Mouse (Mus musculus) adrenal gland, adult 18-20 months (tissue): ENCODE results near the gene Opa3. TPM values are rescaled to one million over a fixed set of nuclear protein-coding genes. Genes with fewer than 3 reads are reported as not detected.

Experiments
- DNase-seq, 2 experiments: peaks; one replicate each; pipeline ENCODE4 v3.0.0; 2021 to 2022; ENCODE audit warnings: low spot score in 2 of 2
- total RNA-seq, 2 experiments: library from RNA; stranded (reverse); gene quantifications; 1 replicate in 1 of 2; 2 replicates in 1 of 2; pipeline ENCODE4 v1.2.3; 2021

The Opa3 gene
- total RNA-seq, 2 experiments from 2014 or later, result 40.8 to 56.7 TPM

GRCm38 (mm10) chr7:19242005-19242404, 13.9 kb downstream of the Opa3 start:
- no peak for DNase-seq

- no peak for DNase-seq
Observed at GRCm38 (mm10) chr7:19243858-19244257, 15.7 kb downstream of the Opa3 start.

GRCm38 (mm10) chr7:19245083-19245482, 16.9 kb downstream of the Opa3 start:
- DNase-seq, result no peak

- no peak for DNase-seq
Observed at GRCm38 (mm10) chr7:19246855-19247254, 18.7 kb downstream of the Opa3 start.

- no peak for DNase-seq
Observed at GRCm38 (mm10) chr7:19247511-19247910, 19.4 kb downstream of the Opa3 start.

- DNase-seq, result no peak
Observed at GRCm38 (mm10) chr7:19252078-19252477, 23.9 kb downstream of the Opa3 start.

GRCm38 (mm10) chr7:19253437-19253836, 25.3 kb downstream of the Opa3 start:
- DNase-seq, result no peak

GRCm38 (mm10) chr7:19255395-19255794, 27.3 kb downstream of the Opa3 start:
- DNase-seq, result no peak

GRCm38 (mm10) chr7:19256567-19256966, 28.4 kb downstream of the Opa3 start:
- DNase-seq, result no peak

- peak in 1 of 2 experiments; percentile 37 for DNase-seq
Observed at GRCm38 (mm10) chr7:19257390-19258022, 29.4 kb downstream of the Opa3 start.

- DNase-seq, result no peak
Observed at GRCm38 (mm10) chr7:19258336-19258735, 30.2 kb downstream of the Opa3 start.

GRCm38 (mm10) chr7:19265147-19265546, 37.0 kb downstream of the Opa3 start:
- DNase-seq, result no peak

GRCm38 (mm10) chr7:19265928-19266822, 38.0 kb downstream of the Opa3 start:
- no peak for DNase-seq

GRCm38 (mm10) chr7:19267051-19267450, 38.9 kb downstream of the Opa3 start:
- DNase-seq, result no peak

GRCm38 (mm10) chr7:19268993-19269681, 41.0 kb downstream of the Opa3 start:
- DNase-seq, result no peak

- DNase-seq, result peak; percentile 38 to 50
Observed at GRCm38 (mm10) chr7:19269721-19270441, 41.7 kb downstream of the Opa3 start.

- DNase-seq, result no peak
Observed at GRCm38 (mm10) chr7:19270509-19271237, 42.5 kb downstream of the Opa3 start.

GRCm38 (mm10) chr7:19271238-19272172, 43.4 kb downstream of the Opa3 start, which contains the start of gene Vasp:
TSS of gene Vasp (minus strand) at chr7:19271817.
- peak; percentile 80 to 81 for DNase-seq

- peak; percentile 70 to 73 for DNase-seq
Observed at GRCm38 (mm10) chr7:19272173-19272764, 44.1 kb downstream of the Opa3 start.
